Mouse (Mus musculus): Measurements from ENCODE around the gene Wnt5a. TPM values are rescaled to one million over a fixed set of nuclear protein-coding genes. Genes with fewer than 3 reads are reported as not detected.

Gene Wnt5a
- polyA plus RNA-seq, 1 experiment from 2014 or later = 21.0 TPM

DNA sequence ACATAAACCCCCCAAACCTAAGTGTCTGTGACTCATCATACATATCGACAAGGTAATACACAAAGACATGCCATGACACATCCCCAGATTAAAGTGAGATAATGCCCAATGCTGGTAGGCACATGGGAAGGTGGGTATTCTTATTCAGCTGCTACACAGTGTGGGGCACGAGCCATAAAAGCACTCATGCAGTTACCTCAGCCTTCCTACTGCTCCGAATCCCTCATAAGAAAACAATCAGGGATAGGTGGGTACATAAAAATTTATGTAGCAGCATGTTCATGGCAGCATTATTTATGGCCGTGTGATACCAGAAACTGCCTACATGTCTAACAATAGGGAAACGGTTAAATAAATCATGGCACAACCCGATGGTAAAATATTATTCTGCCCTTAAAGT is 35.0 kb downstream of the Wnt5a start:
- Histone ChIP-seq H3K4me1 (ENCODE audit: control insufficient read depth, insufficient read depth, low read length) (no peaks in the 10 kb centered on the region), H3K27ac (ENCODE audit: low read length) (no peak overlapping the region), H3K36me3 (ENCODE audit: control insufficient read depth, insufficient read depth, low read length) (no peaks in the 10 kb centered on the region), H3K9ac (ENCODE audit: low read length) (no peak overlapping the region), H3K4me2 (ENCODE audit: low read depth, low read length) (no peak overlapping the region), H3K9me3 (replicated peaks; ENCODE audit: control insufficient read depth, low read length) (no peaks in the 10 kb centered on the region), H3K4me3 (replicated peaks; ENCODE audit: low read length) (no peak overlapping the region), H3K27me3 (ENCODE audit: control insufficient read depth, insufficient read depth, low read length) (no peaks in the 10 kb centered on the region)
- ATAC-seq (ENCODE audit: insufficient read depth, low FRiP score) = no peak
- 83% methylated on average over 6 of the region's 6 CpGs for WGBS

DNA sequence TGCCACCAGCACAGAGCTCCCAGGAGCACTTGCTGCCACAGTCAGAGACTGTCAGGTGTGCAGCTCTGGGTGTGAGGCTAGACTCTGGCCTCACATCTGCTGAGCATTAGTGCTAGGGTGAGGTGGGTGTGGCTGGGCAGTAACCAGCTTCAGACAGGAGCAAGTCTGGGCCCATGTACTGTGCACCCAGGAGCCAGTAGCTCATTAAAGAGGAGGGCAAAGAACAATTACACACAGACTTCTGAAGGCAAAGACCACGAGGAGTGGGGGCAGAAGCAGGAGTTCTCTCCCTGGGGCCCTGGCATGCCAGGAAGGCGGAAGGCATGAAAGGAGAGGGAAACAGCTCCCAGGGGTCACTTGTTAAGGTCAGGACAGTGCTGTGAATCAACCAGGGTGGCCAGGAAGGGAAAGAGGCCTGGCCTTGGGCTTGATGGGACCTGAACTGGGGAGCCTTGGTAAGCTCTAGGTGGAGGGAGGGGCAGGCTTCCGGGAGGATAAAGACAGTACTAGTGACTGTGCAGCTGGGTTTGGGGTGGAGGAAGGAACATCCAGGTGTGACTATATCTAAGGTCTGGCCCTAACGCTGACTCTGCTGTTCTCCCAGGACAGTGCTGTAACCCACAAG is 37.7 kb downstream of the Wnt5a start:
- WGBS = 46% methylated on average over 4 of the region's 4 CpGs
- ATAC-seq (ENCODE audit: insufficient read depth, low FRiP score) = peak; percentile 87
- no peak overlapping the region for H3K4me3 ChIP-seq (replicated peaks; ENCODE audit: low read length)
- no peak overlapping the region for H3K4me2 ChIP-seq (ENCODE audit: low read depth, low read length)
- no peaks in the 10 kb centered on the region for H3K9me3 ChIP-seq (replicated peaks; ENCODE audit: control insufficient read depth, low read length)
- H3K27me3 ChIP-seq (ENCODE audit: control insufficient read depth, insufficient read depth, low read length) = no peaks in the 10 kb centered on the region
- H3K27ac ChIP-seq (ENCODE audit: low read length) = no peak overlapping the region
- H3K36me3 ChIP-seq (ENCODE audit: control insufficient read depth, insufficient read depth, low read length) = no peaks in the 10 kb centered on the region
- H3K9ac ChIP-seq (ENCODE audit: low read length) = no peak overlapping the region
- H3K4me1 ChIP-seq (ENCODE audit: control insufficient read depth, insufficient read depth, low read length) = no peaks in the 10 kb centered on the region

DNA sequence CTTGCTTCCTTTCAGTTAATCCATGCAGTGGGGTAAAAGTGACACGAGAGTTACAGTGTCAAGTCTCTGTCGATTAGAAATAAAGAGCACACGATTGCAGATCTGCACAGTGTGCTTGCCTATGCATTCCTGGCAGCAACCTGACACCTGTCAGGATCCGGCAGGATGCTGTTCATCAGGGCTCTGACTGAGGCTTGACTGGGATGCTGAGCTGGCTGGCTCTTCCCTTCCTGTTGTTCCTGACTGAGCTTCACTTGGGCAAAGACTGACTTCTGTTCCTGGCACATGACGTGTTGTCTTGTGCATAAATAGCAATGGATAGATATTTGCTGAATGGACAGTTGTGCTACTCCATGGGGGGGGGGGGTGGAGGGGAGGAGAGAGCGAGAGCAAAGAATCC is 57.3 kb downstream of the Wnt5a start:
- WGBS = 65% methylated on average over 6 of the region's 6 CpGs
- ATAC-seq (ENCODE audit: insufficient read depth, low FRiP score) = no peak
- Histone ChIP-seq H3K9ac (ENCODE audit: low read length) (no peak overlapping the region), H3K9me3 (replicated peaks; ENCODE audit: control insufficient read depth, low read length) (no peaks in the 10 kb centered on the region), H3K4me3 (replicated peaks; ENCODE audit: low read length) (no peak overlapping the region), H3K4me1 (ENCODE audit: control insufficient read depth, insufficient read depth, low read length) (no peaks in the 10 kb centered on the region), H3K4me2 (ENCODE audit: low read depth, low read length) (no peak overlapping the region), H3K27ac (ENCODE audit: low read length) (no peak overlapping the region), H3K36me3 (ENCODE audit: control insufficient read depth, insufficient read depth, low read length) (no peaks in the 10 kb centered on the region), H3K27me3 (ENCODE audit: control insufficient read depth, insufficient read depth, low read length) (no peaks in the 10 kb centered on the region)
